Mouse (Mus musculus): Measurements from ENCODE around the gene Tecrl. TPM values are rescaled to one million over a fixed set of nuclear protein-coding genes. Genes with fewer than 3 reads are reported as not detected.

Tecrl gene
- total RNA-seq (2021) = 1 to 10 TPM in 1 of 2 experiments, under 1 TPM in 1; 0.57 to 1.4 TPM
- long read RNA-seq, experiment 1 = 0 reads
- long read RNA-seq, experiment 2 = 0 reads

GRCm38 (mm10) chr5:83354846-83355561 lies at the start of gene Tecrl:
Gene Tecrl (minus strand): TSS chr5:83355195.
- no peak for DNase-seq (ENCODE audit: low spot score)

- no peak for DNase-seq (ENCODE audit: low spot score)
Observed at GRCm38 (mm10) chr5:83385021-83385420, 30.0 kb upstream of the Tecrl start.

GRCm38 (mm10) chr5:83351615-83352014 lies 3.4 kb downstream of the Tecrl start:
- DNase-seq (ENCODE audit: low spot score) = no peak

- DNase-seq (ENCODE audit: low spot score) = no peak
Observed at GRCm38 (mm10) chr5:83339144-83339543, 15.9 kb downstream of the Tecrl start.

- no peak for DNase-seq (ENCODE audit: low spot score)
Observed at GRCm38 (mm10) chr5:83267148-83267776, 87.7 kb downstream of the Tecrl start.

- DNase-seq (ENCODE audit: low spot score) = no peak
Observed at GRCm38 (mm10) chr5:83260059-83260458, 94.9 kb downstream of the Tecrl start.

- DNase-seq (ENCODE audit: low spot score) = no peak
Observed at GRCm38 (mm10) chr5:83254141-83254540, 100.9 kb downstream of the Tecrl start.

- no peak for DNase-seq (ENCODE audit: low spot score)
Observed at GRCm38 (mm10) chr5:83238848-83239452, 116.0 kb downstream of the Tecrl start.

Data from gastrocnemius, adult 18-20 months (tissue).